Mouse (Mus musculus): ENCODE measurements around the gene Tars. TPM values are rescaled to one million over a fixed set of nuclear protein-coding genes. Genes with fewer than 3 reads are reported as not detected.

Tars gene
- total RNA-seq, 2 experiments from 2014 or later, result 33.9 to 44.3 TPM

DNA sequence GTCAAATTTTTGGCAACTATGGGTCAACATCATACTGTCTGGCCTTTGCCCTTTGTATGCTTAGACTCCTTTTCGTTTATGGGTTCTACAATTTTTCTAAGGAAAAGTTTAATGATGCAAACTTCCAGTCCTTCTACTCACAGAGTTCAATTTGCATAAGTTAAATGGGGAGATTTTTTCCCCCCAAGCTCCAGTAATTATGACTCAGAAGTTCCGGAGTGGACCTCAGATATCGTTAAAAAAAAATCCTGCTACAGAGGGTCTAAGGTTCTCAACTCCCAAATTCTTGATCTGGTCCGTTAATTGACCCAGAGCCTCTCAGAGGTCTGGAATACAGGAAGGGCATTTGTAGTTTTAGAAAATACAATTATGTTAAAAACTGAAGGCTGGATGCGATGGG, 37.6 kb downstream of the Tars start:
- no peak for DNase-seq

DNA sequence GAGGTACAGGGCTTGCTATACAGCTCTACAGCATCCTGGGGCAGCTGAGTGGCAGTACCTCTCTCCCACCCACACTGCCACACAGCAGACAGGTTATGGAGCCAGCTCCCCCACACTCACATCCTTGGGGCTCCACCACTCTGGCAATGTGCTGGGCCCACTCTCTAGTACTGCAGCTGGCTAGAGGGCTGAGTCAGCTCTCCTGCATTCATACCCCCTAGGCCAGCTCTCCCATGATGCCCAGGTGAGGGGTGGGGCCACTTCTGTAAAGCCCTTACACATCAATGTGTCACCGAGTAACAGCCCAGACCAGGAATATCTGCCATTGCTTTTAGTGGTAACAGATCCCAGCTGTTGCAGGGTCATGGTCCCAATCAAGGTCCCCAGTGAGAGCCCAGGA, 38.6 kb downstream of the Tars start:
- no peak for DNase-seq

GRCm38 (mm10) chr15:11357501-11357900, 42.0 kb downstream of the Tars start:
- DNase-seq, result no peak

- no peak for DNase-seq
Measured at GRCm38 (mm10) chr15:11355865-11356264, 43.6 kb downstream of the Tars start.

GRCm38 (mm10) chr15:11339467-11340180, 59.8 kb downstream of the Tars start:
- peak in 1 of 2 experiments; percentile 7 for DNase-seq

Data from layer of hippocampus, postnatal 36 days (tissue).